Mouse (Mus musculus) naive thymus-derived CD4-positive, alpha-beta T cell, adult 2 months (primary cell): ENCODE measurements at regions not wholly inside any gene's neighbourhood (a gene's known extent, or its start where the extent isn't known, plus 50 kb on each side); places are given as distances from the start of the nearest gene placed in this dataset.

Experiments
- DNase-seq: peaks from one replicate; pipeline ENCODE4 v3.0.0-alpha.2; 2011; ENCODE audit warnings: low read depth

- no peak for DNase-seq
Measured at GRCm38 (mm10) chr2:161166681-161167080, 57.8 kb upstream of the Chd6 start.

DNA sequence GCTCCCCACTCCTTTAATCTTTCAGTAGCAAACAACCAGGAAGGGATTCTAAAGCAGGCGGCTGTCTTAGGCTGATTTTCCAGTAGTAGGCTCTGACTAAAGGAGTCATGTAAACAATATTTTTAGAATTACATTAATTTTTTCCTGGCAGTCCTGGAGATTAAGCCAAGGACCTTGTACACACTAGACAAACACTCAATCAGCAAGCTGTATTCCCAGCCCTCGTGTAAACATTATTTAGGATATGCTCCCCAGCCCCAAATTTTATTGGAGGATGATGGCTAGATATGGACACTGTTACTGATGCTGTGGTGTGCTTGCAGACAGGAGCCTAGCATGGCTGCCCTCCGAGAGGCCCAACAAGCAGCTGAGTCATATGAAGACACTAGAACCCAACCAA lies 56.6 kb upstream of the Chd6 start:
- DNase-seq = no peak

DNA sequence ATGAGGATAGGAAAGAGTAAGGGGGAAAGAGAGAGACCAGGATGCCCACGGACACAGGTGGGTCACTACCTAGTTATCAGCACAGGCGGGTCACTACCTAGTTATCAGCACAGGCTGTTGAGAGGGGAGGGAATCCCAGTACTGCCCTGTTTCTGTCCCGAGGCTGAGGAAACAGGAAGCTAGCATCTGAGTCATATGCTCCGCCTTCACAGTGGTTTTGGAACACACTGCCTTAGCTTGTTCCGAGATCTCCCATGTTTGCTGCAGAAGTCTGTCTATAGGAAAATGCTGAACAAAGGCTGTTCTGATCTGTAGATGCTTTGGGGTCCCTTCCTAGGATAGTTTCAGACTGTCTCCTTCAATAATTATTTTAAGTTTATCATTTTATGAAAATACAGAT lies 55.4 kb upstream of the Chd6 start:
- DNase-seq = no peak
